Mouse (Mus musculus) testis, adult 10 weeks (tissue): ENCODE measurements around the gene Olfr70. TPM values are rescaled to one million over a fixed set of nuclear protein-coding genes. Genes with fewer than 3 reads are reported as not detected.

Source experiments
- polyA plus RNA-seq: library from polyadenylated mRNA; stranded (reverse); fragments of 350-450 nt; fragmentation: Illumina TruSeq; extraction: RNeasy Lipid Tissue Mini Kit (QIAGEN cat#74804); gene quantifications from one replicate; pipeline ENCODE4 v1.2.3, GENCODE M21; 2014; ENCODE audit warnings: low read depth, low replicate concordance

Olfr70 gene
- polyA plus RNA-seq: not detected

DNA sequence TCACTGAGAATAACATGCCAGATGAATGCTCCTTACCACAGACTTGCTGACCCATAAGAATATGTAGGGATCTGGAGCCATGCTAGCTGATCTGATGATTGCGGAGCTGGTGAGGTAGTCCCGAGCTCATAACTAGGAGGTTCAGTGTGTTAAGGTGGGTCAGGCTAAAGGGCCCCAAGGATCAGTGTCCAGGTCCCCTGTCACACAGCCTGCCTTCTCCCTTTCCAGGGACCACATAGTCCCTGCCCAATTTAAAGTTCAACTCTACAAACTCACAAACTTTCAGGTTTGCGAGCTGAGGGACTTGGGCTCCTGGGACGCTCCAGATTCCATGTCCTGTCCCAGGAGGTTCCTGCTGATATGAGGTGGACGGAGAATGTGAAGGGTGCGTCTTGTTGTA, at the start of gene Olfr70:
Gene Olfr70, minus strand, starts transcription at position 101 of the 400 bp plus-strand sequence.

DNA sequence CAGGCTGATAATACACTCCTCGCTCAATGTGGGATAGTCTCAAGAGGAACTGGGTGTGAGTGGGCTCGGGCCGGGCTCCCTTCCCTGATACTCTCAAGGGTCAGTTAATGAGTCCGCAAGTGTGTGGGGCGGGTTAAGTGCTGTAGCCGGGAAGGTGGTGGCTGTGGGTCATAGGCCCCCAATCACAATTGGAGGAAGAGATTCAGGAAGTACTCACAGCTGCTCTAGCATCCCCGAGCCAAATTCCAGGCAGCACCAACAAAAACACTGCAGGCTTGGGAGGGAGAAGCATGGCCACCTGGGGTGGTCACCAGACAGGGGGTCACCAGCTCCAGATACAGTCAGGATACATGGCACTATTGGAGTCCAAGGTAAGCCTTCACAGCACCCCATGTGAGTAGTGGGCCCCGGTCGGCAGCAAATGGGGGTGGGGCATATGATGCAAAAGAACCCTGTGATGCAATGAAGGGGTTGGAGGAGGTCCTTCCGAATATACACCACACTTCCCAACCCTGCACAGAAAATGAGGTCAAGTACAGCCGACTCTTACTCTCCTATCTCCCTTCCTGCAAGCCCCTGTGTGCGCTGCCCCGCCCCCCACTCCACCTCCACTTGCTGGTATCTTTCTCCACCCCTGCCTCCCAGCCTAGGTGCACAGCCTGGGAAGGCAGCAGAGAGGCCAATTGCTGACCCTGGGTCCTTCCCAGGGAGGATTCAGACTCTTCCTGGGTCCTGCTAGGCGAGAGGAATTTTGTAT, 29.4 kb upstream of the Olfr70 start, which contains the start of gene Spaar:
Gene Spaar, plus strand, starts transcription at position 241 of the 757 bp plus-strand sequence.

DNA sequence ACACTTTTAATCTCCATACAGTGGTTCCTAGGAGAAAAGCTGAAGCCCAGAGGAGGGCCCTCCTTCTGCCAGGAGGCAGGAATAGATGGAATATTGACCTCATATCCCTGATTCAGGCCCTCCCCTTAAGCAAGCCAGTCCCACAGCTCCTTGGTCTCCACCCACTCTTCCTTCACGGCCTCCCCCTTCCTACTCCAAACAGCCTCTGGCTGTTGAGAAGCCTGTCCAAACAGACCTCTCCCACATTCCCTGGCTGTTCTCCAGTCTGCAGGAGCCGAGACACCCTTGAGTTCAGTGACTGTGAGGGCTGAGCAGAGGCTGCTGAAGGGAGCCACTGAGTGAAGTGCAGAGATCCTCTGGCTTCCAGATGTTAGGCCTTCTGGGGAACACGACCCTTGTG, 26.4 kb upstream of the Olfr70 start, which contains the start of gene Hrct1:
Gene Hrct1, plus strand, starts transcription at position 194 of the 400 bp plus-strand sequence.

DNA sequence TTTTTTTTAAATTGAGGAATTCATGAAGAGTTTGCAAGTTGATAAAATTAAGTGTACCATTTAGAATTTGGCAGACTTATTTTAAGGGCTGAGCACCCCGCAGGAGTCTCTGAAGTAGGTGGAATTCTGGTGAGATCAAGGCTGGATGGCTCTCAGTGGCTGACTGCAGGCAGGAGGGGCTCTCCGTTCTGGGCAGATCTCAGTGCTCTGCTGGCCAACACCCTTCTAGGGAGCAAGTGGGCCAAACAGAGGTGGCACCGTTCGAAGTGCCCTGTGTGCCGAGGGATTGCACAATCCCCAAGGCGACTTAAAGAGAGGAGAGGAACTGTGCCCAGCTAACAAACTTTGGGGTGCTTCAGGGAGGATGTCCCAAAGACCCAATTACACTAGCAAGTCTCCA, 9.3 kb upstream of the Olfr70 start, which contains the start of gene Olfr71:
Gene Olfr71, minus strand, starts transcription at position 387 of the 400 bp plus-strand sequence.

DNA sequence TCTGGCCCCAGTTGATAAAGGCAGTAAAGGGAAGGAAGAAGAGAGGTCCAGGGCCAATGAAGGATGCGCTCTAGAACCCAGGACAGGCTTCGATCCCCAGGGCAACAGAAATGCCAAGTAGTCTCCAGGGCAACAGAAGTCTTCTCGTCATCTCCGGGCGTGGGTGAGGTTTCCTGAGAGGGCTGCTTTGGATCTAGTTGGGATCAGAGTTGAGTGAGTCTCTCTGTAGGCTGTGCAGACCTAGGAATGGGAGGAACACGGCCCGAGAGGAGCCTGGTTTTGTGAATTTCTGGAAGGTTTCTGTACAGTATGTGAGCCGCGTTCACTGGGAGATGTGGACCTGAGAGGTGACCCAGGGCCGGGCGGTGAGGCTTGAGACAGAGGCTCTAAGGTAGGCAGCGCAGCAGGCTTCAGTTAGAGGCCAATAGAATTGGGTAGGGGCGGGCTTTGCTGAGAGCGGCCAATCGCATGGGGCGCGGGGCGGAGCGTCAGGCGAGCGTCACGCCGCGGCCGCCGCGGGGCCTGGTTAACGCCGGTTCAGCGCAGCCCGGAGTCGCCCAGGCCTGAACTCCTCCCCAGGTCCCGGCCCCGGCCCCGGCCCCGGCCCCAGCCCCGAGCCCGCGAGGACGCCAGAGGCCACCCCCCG, 31.7 kb downstream of the Olfr70 start, which contains the start of the genes Tmem8b and Fam221b:
Gene Tmem8b, plus strand, starts transcription at position 190 of the 646 bp plus-strand sequence.
Gene Fam221b, minus strand, starts transcription at position 364 of the 646 bp plus-strand sequence.

DNA sequence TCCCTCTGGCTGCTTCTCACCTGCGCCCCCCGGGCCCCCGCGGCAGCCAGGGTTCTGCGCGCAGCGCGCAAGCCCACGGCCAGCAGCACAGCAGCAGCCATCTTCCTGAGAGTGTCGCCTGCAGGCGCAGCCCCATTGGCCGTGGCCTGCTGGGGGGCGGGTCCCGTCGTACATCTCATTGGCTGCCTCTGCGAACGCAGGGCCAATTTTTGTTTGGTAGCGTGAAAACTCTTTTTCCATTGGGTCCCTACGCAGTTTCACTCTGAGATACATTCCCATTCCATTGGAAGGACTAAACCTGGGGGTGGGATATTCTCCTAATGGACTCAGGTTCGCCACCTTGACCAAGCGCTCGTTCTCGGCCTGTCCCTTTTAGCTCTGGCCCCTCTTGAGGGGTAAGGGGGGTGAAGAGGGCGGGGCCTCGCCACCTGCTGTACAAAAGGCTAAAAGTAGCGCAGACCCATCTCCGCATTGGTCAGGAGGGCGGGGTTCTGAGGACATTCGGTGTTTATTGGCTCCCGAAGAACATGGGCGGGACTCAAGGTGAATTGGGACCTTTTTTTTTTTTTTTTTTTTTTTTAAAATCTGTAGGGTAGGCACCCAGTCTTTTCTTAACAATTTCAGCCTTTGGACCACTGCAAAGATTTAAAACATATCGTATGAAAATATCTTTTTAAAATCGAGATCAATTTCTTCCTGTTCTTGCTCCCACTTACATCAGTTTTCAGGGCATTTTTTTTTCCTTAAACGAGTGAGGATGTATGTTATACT, 44.1 kb downstream of the Olfr70 start, which contains the start of gene Hint2:
Gene Hint2, minus strand, starts transcription at position 128 of the 771 bp plus-strand sequence.

DNA sequence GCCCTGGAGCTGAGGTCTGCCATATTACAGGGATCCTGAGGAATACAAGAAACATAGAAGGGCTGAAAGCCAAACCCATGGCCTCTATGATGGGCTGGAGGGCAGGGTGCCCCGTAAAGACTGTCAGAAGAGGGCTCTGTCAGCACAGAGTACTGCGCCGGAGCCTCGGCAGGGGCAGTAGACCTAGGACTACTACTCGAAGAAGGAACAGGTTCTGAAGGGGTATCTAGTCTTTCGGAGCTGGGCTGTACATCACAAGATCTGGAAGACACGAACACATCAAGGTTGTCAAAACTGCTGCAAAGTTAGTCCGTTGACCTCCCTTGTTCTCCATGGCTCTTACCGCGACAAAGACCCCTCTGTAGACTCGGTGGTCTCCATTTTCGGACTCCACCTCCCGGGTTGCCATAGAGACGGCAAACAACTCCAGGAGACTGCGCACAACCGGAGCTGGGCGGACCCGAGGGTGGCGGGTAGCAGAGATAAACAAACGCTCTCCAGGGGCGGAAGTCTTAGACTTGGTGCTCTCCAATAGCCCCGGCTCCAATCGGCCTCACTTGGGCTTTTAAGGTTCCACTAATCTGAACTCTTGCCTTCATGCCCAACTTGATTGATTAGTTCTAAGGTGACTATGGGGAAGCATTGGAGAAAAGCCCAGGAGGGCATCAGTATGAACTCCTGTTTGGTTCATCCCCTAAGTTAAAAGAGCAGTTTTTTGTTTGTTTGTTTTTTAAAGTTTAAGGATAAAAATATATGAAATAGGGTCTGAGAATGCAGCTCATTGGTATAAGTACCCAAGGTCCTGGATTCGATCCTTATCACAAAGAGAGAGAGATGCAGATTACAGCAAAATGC, 47.2 kb downstream of the Olfr70 start, which contains the start of gene Spag8:
Gene Spag8, minus strand, starts transcription at position 434 of the 855 bp plus-strand sequence.

Other genes starting within 250 kb of the Olfr70 start
- gene Cd72, start 246.2 kb downstream of the Olfr70 start, polyA plus RNA-seq: 0.14 TPM
- gene Sit1, start 217.1 kb downstream of the Olfr70 start, polyA plus RNA-seq: not detected
- 2.4 TPM for gene Ccdc107, start 207.9 kb downstream of the Olfr70 start, polyA plus RNA-seq
- gene Arhgef39, start 201.1 kb downstream of the Olfr70 start, polyA plus RNA-seq: 5.1 TPM
- gene Car9, start 193.8 kb downstream of the Olfr70 start, polyA plus RNA-seq: not detected
- gene Tpm2, start 177.0 kb downstream of the Olfr70 start, polyA plus RNA-seq: 2.8 TPM
- 12.2 TPM for gene Creb3, start 138.5 kb downstream of the Olfr70 start, polyA plus RNA-seq
- gene Tln1, start 138.1 kb downstream of the Olfr70 start, polyA plus RNA-seq: 39.2 TPM
- 2.8 TPM for gene Rgp1, start 122.1 kb downstream of the Olfr70 start, polyA plus RNA-seq
- 8.7 TPM for gene Gba2, start 121.9 kb downstream of the Olfr70 start, polyA plus RNA-seq
- gene Msmp, start 116.3 kb downstream of the Olfr70 start, polyA plus RNA-seq: not detected
- gene Npr2, start 68.9 kb downstream of the Olfr70 start, polyA plus RNA-seq: 0.94 TPM
- 7.7 TPM for gene Spag8, start 47.2 kb downstream of the Olfr70 start, polyA plus RNA-seq
- 0.91 TPM for gene Hint2, start 44.3 kb downstream of the Olfr70 start, polyA plus RNA-seq
- 11.4 TPM for gene Tmem8b, start 31.8 kb downstream of the Olfr70 start, polyA plus RNA-seq
- gene Fam221b, start 31.7 kb downstream of the Olfr70 start, polyA plus RNA-seq: 179 TPM
- not detected for gene Olfr71, start 9.4 kb upstream of the Olfr70 start, polyA plus RNA-seq
- gene Hrct1, start 26.4 kb upstream of the Olfr70 start, polyA plus RNA-seq: not detected
- gene Spaar, start 29.2 kb upstream of the Olfr70 start, polyA plus RNA-seq: 1.9 TPM
- gene Olfr159, start 70.2 kb upstream of the Olfr70 start, polyA plus RNA-seq: not detected
- not detected for gene Olfr156, start 123.1 kb upstream of the Olfr70 start, polyA plus RNA-seq
- not detected for gene Olfr157, start 139.4 kb upstream of the Olfr70 start, polyA plus RNA-seq
- not detected for gene Olfr155, start 150.8 kb upstream of the Olfr70 start, polyA plus RNA-seq
- 6.3 TPM for gene Reck, start 174.7 kb upstream of the Olfr70 start, polyA plus RNA-seq